Comparison of ENCODE assay signal across 16 mouse cellular contexts in the genomic region with DNA sequence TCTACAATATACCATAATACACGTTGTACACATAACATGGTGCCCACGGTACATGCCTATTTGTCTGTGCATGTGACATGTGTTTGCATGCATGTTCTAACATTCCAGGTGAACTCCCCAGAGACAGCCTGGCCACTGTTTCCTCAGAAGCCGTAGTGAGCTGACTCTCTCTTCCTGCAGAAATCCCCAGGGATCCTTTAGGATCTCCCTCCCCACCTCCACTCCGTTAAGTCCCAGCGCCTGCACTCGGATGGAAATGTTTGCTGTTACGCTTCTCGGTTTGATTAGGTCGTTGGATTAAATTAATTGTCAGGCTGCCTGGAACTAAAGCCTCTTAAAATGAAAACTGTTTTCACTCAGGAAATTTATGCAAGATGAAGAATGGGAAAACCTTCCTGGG. TPM values are rescaled to one million over a fixed set of nuclear protein-coding genes. Genes with fewer than 3 reads are reported as not detected.
DNase-seq lines count a peak whose midpoint lies in the region; ATAC-seq lines count a peak whose summit lies in the region.
"Had no signal": no experiment of that assay in that cellular context is flagged by ENCODE, and none has a peak within 500 bp of the region (broad histone marks: within the 10 kb centered on the region; RNA-seq: fewer than 3 reads in every experiment).

No protein-coding gene starts in this region.

- WGBS in hindbrain, embryonic 13.5 days = 32% methylated on average over 9 of the region's 9 CpGs
- 67% methylated on average over 9 of the region's 9 CpGs for WGBS in hindbrain, embryonic 11.5 days
- 33% methylated on average over 9 of the region's 9 CpGs for WGBS in hindbrain, embryonic 14.5 days
- WGBS in midbrain, embryonic 16.5 days = 27% methylated on average over 9 of the region's 9 CpGs

- H3K4me3 ChIP-seq in hindbrain, embryonic 13.5 days = no peak overlapping the region
- no peak overlapping the region for H3K4me3 ChIP-seq in hindbrain, embryonic 11.5 days (ENCODE audit: low read depth, low read length)
- no peak overlapping the region for H3K4me3 ChIP-seq in hindbrain, embryonic 14.5 days (replicated peaks; ENCODE audit: low read length)
- no peak overlapping the region for H3K4me3 ChIP-seq in midbrain, embryonic 16.5 days (ENCODE audit: low read depth, low read length)
- H3K4me3 ChIP-seq: heart, embryonic 10.5 days; limb, embryonic 15.5 days had no signal

- H3K27me3 ChIP-seq in hindbrain, embryonic 13.5 days = no peaks in the 10 kb centered on the region
- no peaks in the 10 kb centered on the region for H3K27me3 ChIP-seq in hindbrain, embryonic 11.5 days (ENCODE audit: control insufficient read depth, insufficient read depth, low read length)
- no peaks in the 10 kb centered on the region for H3K27me3 ChIP-seq in hindbrain, embryonic 14.5 days (ENCODE audit: control insufficient read depth, insufficient read depth, low read length)
- H3K27me3 ChIP-seq in midbrain, embryonic 16.5 days (ENCODE audit: control insufficient read depth, insufficient read depth, low read depth, low read length) = no peaks in the 10 kb centered on the region
- H3K27me3 ChIP-seq: limb, embryonic 15.5 days had no signal

- peak overlapping the region; percentile 77 for H3K27ac ChIP-seq in hindbrain, embryonic 13.5 days
- H3K27ac ChIP-seq in hindbrain, embryonic 11.5 days (ENCODE audit: low read depth, low read length) = no peak overlapping the region
- H3K27ac ChIP-seq in hindbrain, embryonic 14.5 days = peak overlapping the region; percentile 77
- peak overlapping the region; percentile 65 for H3K27ac ChIP-seq in midbrain, embryonic 16.5 days (ENCODE audit: low read length)
- H3K27ac ChIP-seq: limb, embryonic 15.5 days had no signal

- H3K9me3 ChIP-seq in hindbrain, embryonic 13.5 days = no peaks in the 10 kb centered on the region
- H3K9me3 ChIP-seq in hindbrain, embryonic 11.5 days (ENCODE audit: control insufficient read depth, low read length) = no peaks in the 10 kb centered on the region
- H3K9me3 ChIP-seq in hindbrain, embryonic 14.5 days (ENCODE audit: control insufficient read depth, low read length) = no peaks in the 10 kb centered on the region
- H3K9me3 ChIP-seq in midbrain, embryonic 16.5 days (replicated peaks; ENCODE audit: control insufficient read depth, low read length, poor library complexity, severe bottlenecking) = no peaks in the 10 kb centered on the region
- H3K9me3 ChIP-seq: limb, embryonic 15.5 days had no signal

- no peak for DNase-seq in hindbrain, embryonic 11.5 days (ENCODE audit: low spot score)
- DNase-seq in MN1 (ENCODE audit: low spot score) = peak; percentile 49
- DNase-seq in hindbrain, embryonic 14.5 days (ENCODE audit: low spot score) = no peak
- no peak for DNase-seq in lung, postnatal 36 days
- DNase-seq in embryo, embryonic 11 days = no peak
- DNase-seq: gastrocnemius, postnatal 14 days; heart, postnatal 14 days; liver, postnatal 0 days; lung, postnatal 4 days; right cerebral cortex, postnatal 14 days; thymus, postnatal 36 days had no signal

- no peak for ATAC-seq in hindbrain, embryonic 13.5 days (ENCODE audit: low FRiP score)
- no peak for ATAC-seq in hindbrain, embryonic 11.5 days (ENCODE audit: low FRiP score)
- no peak for ATAC-seq in hindbrain, embryonic 14.5 days (ENCODE audit: low FRiP score)
- ATAC-seq in midbrain, embryonic 16.5 days = 0 out of 2 replicates have a peak, but pooled peaks have one; percentile 16
- ATAC-seq: intestine, postnatal 0 days; liver, postnatal 0 days had no signal

- no peak overlapping the region for H3K4me2 ChIP-seq in hindbrain, embryonic 13.5 days
- no peak overlapping the region for H3K4me2 ChIP-seq in hindbrain, embryonic 11.5 days (replicated peaks; ENCODE audit: low read depth, low read length)
- no peak overlapping the region for H3K4me2 ChIP-seq in hindbrain, embryonic 14.5 days (replicated peaks)
- H3K4me2 ChIP-seq in midbrain, embryonic 16.5 days (ENCODE audit: low read length) = no peak overlapping the region
- H3K4me2 ChIP-seq: limb, embryonic 15.5 days had no signal

- no peaks in the 10 kb centered on the region for H3K36me3 ChIP-seq in hindbrain, embryonic 13.5 days
- no peaks in the 10 kb centered on the region for H3K36me3 ChIP-seq in hindbrain, embryonic 11.5 days (ENCODE audit: control insufficient read depth, insufficient read depth, low read length)
- no peaks in the 10 kb centered on the region for H3K36me3 ChIP-seq in hindbrain, embryonic 14.5 days (replicated peaks; ENCODE audit: control insufficient read depth, insufficient read depth)
- no peaks in the 10 kb centered on the region for H3K36me3 ChIP-seq in midbrain, embryonic 16.5 days (ENCODE audit: control insufficient read depth, insufficient read depth, low read length)
- H3K36me3 ChIP-seq: limb, embryonic 15.5 days had no signal

- peak overlapping the region; percentile 26; the same call in 1 of the 2 replicates for H3K9ac ChIP-seq in hindbrain, embryonic 13.5 days
- no peak overlapping the region for H3K9ac ChIP-seq in hindbrain, embryonic 11.5 days (ENCODE audit: low read depth, low read length)
- no peak overlapping the region for H3K9ac ChIP-seq in hindbrain, embryonic 14.5 days
- H3K9ac ChIP-seq in midbrain, embryonic 16.5 days (ENCODE audit: low read depth, low read length) = no peak overlapping the region
- H3K9ac ChIP-seq: limb, embryonic 15.5 days; liver, postnatal 0 days had no signal

- H3K4me1 ChIP-seq in hindbrain, embryonic 13.5 days (replicated peaks) = peaks cover 78% of the 10 kb centered on the region
- H3K4me1 ChIP-seq in hindbrain, embryonic 11.5 days (replicated peaks; ENCODE audit: control insufficient read depth, insufficient read depth, low read length) = peaks cover 14% of the 10 kb centered on the region
- peaks cover 37% of the 10 kb centered on the region for H3K4me1 ChIP-seq in hindbrain, embryonic 14.5 days (replicated peaks; ENCODE audit: control insufficient read depth, insufficient read depth, low read length)
- H3K4me1 ChIP-seq in midbrain, embryonic 16.5 days (ENCODE audit: control insufficient read depth, insufficient read depth, low read length) = peaks cover 32% of the 10 kb centered on the region

RNA-seq across cellular contexts. Expression of a gene that starts 31.9 kb away (rescaled TPM):
- polyA plus RNA-seq in hindbrain, embryonic 13.5 days (2015; fragmentation: Nextera tagmentation; extraction: Ambion mirVana) = 49.9 and 52.8 TPM in 2 replicates
- polyA plus RNA-seq in hindbrain, embryonic 11.5 days (2014; fragmentation: Nextera tagmentation; extraction: Ambion mirVana) = 47.0 and 53.5 TPM in 2 replicates
- polyA plus RNA-seq in hindbrain, embryonic 14.5 days (2014; fragmentation: Nextera tagmentation; extraction: Ambion mirVana) = 62.9 and 70.6 TPM in 2 replicates
- 45.7 and 49.0 TPM in 2 replicates for polyA plus RNA-seq in midbrain, embryonic 16.5 days (2015; fragmentation: Nextera tagmentation; extraction: Ambion mirVana)
